Mouse (Mus musculus): ENCODE measurements around the gene Per1. TPM values are rescaled to one million over a fixed set of nuclear protein-coding genes. Genes with fewer than 3 reads are reported as not detected.

The Per1 gene
- total RNA-seq, 2 experiments from 2014 or later: 68.2 to 76.8 TPM

DNA sequence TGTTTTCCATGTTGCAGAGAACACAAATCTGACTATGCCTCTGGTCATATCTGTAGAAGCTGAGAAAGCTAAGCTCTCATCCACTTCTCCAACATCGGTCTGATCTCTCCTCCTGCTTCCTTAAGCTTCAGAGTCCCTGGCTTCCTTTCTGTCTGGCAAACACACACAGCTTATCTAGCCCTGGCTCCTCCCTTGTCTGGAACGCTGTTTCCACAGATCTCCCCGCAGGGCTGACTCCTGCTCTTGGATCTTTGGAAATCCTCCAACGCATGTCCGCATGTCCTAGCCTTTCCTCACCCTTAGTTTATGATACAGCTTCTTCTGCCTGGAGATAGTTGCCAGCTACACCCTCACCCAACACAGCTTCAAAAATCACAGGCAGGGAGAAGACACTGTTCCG is 27.4 kb upstream of the Per1 start:
- TF ChIP-seq CTCF (IDR thresholded peaks at IDR 0.05): no peak
- intact Hi-C loops (cut with DNase I): loop anchor here (10.0 kb wide), 2 partner anchors 177 to 347 kb away; partner anchors contain the start of gene Kdm6b
- H3K4me3 ChIP-seq: no peak overlapping the region
- peak overlapping the region; percentile 84 for H3K27ac ChIP-seq
- DNase-seq: no peak

GRCm38 (mm10) chr11:69070093-69070492 is 24.9 kb upstream of the Per1 start:
- DNase-seq: no peak
- Histone ChIP-seq H3K4me3 (peak overlapping the region; percentile 82), H3K27ac (peak overlapping the region; percentile 93)
- TF ChIP-seq CTCF (IDR thresholded peaks at IDR 0.05): no peak
- intact Hi-C loops (cut with DNase I): no loop called here

DNA sequence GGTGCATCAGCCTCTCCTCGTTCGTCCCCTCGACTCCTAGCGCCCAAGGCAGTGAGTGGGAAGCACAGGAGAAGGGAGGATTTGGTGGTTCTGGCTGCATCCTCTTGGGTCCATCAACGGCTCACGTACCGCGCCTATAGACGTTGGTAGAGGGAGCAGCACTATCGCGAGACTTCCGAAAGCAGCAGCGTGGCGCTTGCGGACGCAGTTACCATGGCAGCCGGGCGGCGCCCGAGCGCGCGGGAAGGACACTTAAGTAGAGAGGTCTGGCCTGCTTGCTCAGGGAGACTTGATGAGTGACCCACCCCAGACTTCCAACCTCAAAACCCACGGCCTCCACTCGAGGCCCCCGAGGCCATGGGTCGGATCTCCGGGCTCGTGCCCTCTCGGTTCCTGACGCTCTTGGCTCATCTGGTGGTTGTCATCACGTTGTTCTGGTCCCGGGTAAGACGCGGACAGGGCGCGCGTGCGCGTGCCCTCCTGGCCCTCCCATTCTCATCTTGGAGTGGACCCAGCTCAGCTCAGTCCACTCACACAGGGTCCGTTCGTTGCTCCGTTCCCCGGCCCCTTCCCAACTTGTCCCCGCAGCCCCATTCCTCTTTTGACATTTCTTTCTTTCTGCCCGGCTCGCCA is 24.3 kb upstream of the Per1 start, which contains the start of gene Tmem107:
Tmem107 (plus strand) TSS at position 217 of the 633 bp plus-strand sequence.
- intact Hi-C loops (cut with DNase I): no loop called here
- Histone ChIP-seq H3K27ac (peak within 1 kb of the TSS; percentile 93), H3K4me3 (peak within 1 kb of the TSS; percentile 82)
- peak; percentile 95 for DNase-seq
- no peak for TF ChIP-seq CTCF (IDR thresholded peaks at IDR 0.05)

- Histone ChIP-seq H3K4me3 (peak overlapping the region; percentile 82), H3K27ac (peak overlapping the region; percentile 93)
- intact Hi-C loops (cut with DNase I): no loop called here
- DNase-seq: no peak
- TF ChIP-seq CTCF (IDR thresholded peaks at IDR 0.05): no peak
Measured at GRCm38 (mm10) chr11:69071262-69071661, 23.8 kb upstream of the Per1 start.

- intact Hi-C loops (cut with DNase I): loop anchor here (2.0 kb wide), 1 partner anchor 17 kb away; the partner anchor contains the start of gene Vamp2
- peak overlapping the region; percentile 62 for H3K4me3 ChIP-seq
Measured at GRCm38 (mm10) chr11:69072234-69072633, 22.8 kb upstream of the Per1 start.

DNA sequence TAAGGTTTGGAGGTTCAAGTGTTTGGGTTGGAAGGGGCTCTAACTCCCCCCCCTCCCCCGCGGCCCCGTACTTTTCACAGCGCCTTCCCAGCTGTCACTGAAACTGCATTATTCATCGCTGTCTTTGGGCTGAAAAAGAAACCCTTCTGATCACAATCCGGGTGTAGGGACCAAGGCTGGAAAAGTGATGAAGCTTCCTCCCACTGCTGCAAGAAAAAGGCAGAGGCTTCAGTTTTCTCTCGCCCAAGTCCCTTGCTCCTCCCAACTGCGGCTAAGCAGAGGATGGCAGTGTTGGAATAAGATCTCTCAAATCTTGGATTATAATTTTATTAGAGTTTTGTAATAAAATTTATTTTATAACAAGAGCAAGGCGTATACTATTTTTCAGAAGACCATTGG is 22.4 kb upstream of the Per1 start:
- no peak for TF ChIP-seq CTCF (IDR thresholded peaks at IDR 0.05)
- peak overlapping the region; percentile 99 for H3K27ac ChIP-seq
- intact Hi-C loops (cut with DNase I): loop anchor here (2.0 kb wide), 1 partner anchor 16 kb away; the partner anchor contains the start of gene Vamp2
- peak overlapping the region; percentile 62 for H3K4me3 ChIP-seq
- DNase-seq: no peak

More at GRCm38 (mm10) chr11:69072234-69072633, 22.8 kb upstream of the Per1 start:
- peak overlapping the region; percentile 99 for H3K27ac ChIP-seq
- DNase-seq: no peak
- no peak for TF ChIP-seq CTCF (IDR thresholded peaks at IDR 0.05)

GRCm38 (mm10) chr11:69073065-69073888 is 21.7 kb upstream of the Per1 start:
- peak; percentile 85 for DNase-seq
- peak overlapping the region; percentile 62 for H3K4me3 ChIP-seq
- H3K27ac ChIP-seq: peak overlapping the region; percentile 99
- intact Hi-C loops (cut with DNase I): loop anchor here (2.0 kb wide), 1 partner anchor 16 kb away; the partner anchor contains the start of gene Vamp2
- TF ChIP-seq CTCF (IDR thresholded peaks at IDR 0.05): peak; percentile 11; the same call in 1 of the 2 replicates

DNA sequence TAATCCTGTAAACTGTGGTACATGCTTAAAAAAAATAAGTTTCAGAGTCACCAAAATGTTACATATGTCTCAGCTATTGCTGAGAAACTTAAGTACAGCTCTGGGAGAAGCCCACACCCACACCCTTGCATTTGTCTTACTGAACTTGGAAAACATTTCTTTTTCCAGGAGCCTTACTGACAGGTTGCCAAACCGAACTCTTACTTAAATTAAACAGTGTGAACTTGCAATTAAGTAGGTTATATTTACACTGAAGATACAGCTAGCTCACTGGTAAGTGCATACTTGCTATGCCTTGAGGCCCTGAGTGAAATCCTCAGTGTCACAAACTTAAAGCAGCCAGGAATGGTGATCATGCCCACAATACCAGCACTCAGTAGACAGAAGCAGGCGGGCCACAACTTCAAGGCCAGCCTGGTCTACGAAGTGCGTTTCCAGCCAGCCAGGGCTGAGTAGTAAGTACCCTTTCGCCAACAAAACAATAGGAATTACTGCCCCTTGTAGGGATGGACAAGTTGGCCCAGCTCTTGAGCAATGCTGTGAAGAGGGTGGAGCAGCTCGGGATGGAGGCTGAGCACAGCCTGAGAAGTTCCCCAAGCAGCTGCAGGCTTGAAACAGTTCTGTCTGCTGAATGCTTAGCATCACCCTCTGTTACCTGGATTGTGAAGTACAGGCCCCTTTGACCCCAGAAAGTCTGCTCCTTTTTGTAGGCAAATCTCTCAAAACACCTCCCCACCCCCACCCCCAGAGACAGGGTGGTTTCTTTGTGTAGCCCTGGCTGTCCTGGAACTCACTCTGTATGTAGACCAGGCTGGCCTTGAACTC is 20.9 kb upstream of the Per1 start:
- no peak for TF ChIP-seq CTCF (IDR thresholded peaks at IDR 0.05)
- Histone ChIP-seq H3K4me3 (no peak overlapping the region; the same call in 1 of the 2 replicates), H3K27ac (peak overlapping the region; percentile 99)
- intact Hi-C loops (cut with DNase I): loop anchor here (2.0 kb wide), 1 partner anchor 15 kb away; the partner anchor contains the start of gene Vamp2
- DNase-seq: no peak

GRCm38 (mm10) chr11:69074776-69075069 is 20.3 kb upstream of the Per1 start:
- Histone ChIP-seq H3K27ac (no peak overlapping the region; the same call in 1 of the 2 replicates), H3K4me3 (no peak overlapping the region)
- no peak for TF ChIP-seq CTCF (IDR thresholded peaks at IDR 0.05)
- no peak for DNase-seq
- intact Hi-C loops (cut with DNase I): no loop called here

DNA sequence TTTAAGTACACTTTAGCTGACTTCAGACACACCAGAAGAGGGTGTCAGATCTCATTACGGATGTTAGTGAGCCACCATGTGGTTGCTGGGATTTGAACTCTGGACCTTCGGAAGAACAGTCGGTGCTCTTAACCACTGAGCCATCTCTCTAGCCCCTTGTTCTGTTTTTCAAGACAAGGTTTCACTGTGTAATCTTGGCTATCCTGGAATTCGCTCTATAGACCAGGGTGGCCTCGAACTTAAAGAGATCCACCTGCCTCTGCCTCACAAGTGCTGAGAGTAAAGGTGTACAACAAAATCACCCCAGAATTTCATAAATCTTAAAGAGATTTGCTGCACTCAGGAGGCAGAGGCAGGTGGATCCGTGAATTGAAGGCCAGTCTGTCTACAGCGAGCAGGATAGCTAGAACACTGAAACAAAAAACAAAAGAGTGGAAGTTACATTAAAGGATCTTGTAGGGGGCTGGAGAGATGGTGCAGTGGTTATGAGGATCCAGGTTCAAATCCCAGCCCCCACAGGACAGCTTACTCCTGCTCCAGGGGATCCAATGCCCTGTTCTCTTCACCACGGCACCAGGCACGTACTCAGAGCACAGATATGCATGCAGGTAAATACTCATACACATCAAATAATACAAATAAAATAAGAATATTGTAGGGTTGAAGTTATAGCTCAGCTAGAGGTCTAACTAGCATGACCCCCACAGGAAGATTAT is 19.1 kb upstream of the Per1 start:
- no peak for DNase-seq
- no peak for TF ChIP-seq CTCF (IDR thresholded peaks at IDR 0.05)
- no peak overlapping the region for H3K27ac ChIP-seq
- intact Hi-C loops (cut with DNase I): no loop called here
- H3K4me3 ChIP-seq: no peak overlapping the region

- no peak overlapping the region for H3K27ac ChIP-seq
- no peak overlapping the region for H3K4me3 ChIP-seq
- intact Hi-C loops (cut with DNase I): no loop called here
- no peak for TF ChIP-seq CTCF (IDR thresholded peaks at IDR 0.05)
- no peak for DNase-seq
Measured at GRCm38 (mm10) chr11:69076572-69076971, 18.4 kb upstream of the Per1 start.

DNA sequence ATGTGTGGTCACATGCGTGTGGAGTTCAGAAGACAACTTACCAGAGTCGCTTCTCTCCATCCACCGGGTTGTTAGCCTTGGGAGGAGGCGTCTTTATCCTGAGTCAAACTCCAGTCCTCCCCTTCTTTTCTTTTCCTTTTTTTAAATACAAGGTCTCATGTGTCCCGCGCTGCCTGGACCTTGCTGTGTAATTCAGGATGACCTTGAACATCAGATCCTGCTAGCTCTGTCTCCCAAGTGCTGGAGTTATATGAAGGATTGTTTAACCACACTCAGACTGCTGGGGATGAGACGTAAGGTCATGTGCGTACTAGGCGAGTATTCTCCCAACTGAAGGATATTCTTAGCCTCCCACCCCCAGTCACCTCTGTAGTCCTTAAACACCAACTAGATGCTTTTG is 17.7 kb upstream of the Per1 start:
- Histone ChIP-seq H3K4me3 (no peak overlapping the region), H3K27ac (no peak overlapping the region)
- intact Hi-C loops (cut with DNase I): no loop called here
- TF ChIP-seq CTCF (IDR thresholded peaks at IDR 0.05): no peak
- DNase-seq: no peak

Data from gastrocnemius, adult 2 months (tissue).